Comparison of ENCODE assay signal across 25 mouse cellular contexts in genomic region chr8:63574500-63574899, GRCm38 (mm10).
DNase-seq lines count a peak whose midpoint lies in the region; ATAC-seq and TF ChIP-seq lines count a peak whose summit lies in the region.
"Had no signal": no experiment of that assay in that cellular context is flagged by ENCODE, and none has a peak within 500 bp of the region (broad histone marks: within the 10 kb centered on the region; RNA-seq: fewer than 3 reads in every experiment).

No protein-coding gene starts in this region.

- WGBS in hindbrain, postnatal 0 days: 67% methylated on average over 3 of the region's 3 CpGs
- WGBS in hindbrain, embryonic 14.5 days: 72% methylated on average over 3 of the region's 3 CpGs
- WGBS in midbrain, postnatal 0 days: 63% methylated on average over 3 of the region's 3 CpGs
- WGBS in midbrain, embryonic 13.5 days: 76% methylated on average over 3 of the region's 3 CpGs
- 40% methylated on average over 3 of the region's 3 CpGs for WGBS in neural tube, embryonic 15.5 days

- no peak overlapping the region for H3K4me2 ChIP-seq in hindbrain, postnatal 0 days (ENCODE audit: low read depth, low read length)
- H3K4me2 ChIP-seq in hindbrain, embryonic 14.5 days (replicated peaks): no peak overlapping the region
- no peak overlapping the region for H3K4me2 ChIP-seq in midbrain, postnatal 0 days (ENCODE audit: low read depth, low read length, poor library complexity, severe bottlenecking)
- H3K4me2 ChIP-seq in midbrain, embryonic 13.5 days (replicated peaks): no peak overlapping the region
- H3K4me2 ChIP-seq in neural tube, embryonic 15.5 days: no peak overlapping the region
- H3K4me2 ChIP-seq: embryonic facial prominence, embryonic 13.5 days; embryonic facial prominence, embryonic 15.5 days; forebrain, embryonic 12.5 days had no signal

- H3K4me1 ChIP-seq in hindbrain, postnatal 0 days (ENCODE audit: insufficient read depth, low read length): no peaks in the 10 kb centered on the region
- no peaks in the 10 kb centered on the region for H3K4me1 ChIP-seq in hindbrain, embryonic 14.5 days (replicated peaks; ENCODE audit: control insufficient read depth, insufficient read depth, low read length)
- H3K4me1 ChIP-seq in midbrain, postnatal 0 days (ENCODE audit: insufficient read depth, low read length): no peaks in the 10 kb centered on the region
- no peaks in the 10 kb centered on the region for H3K4me1 ChIP-seq in midbrain, embryonic 13.5 days (replicated peaks)
- H3K4me1 ChIP-seq in neural tube, embryonic 15.5 days: no peaks in the 10 kb centered on the region
- H3K4me1 ChIP-seq: embryonic facial prominence, embryonic 13.5 days; embryonic facial prominence, embryonic 15.5 days; forebrain, embryonic 10.5 days; forebrain, embryonic 12.5 days had no signal

- no peak for TF ChIP-seq CTCF in hindbrain, postnatal 0 days (IDR thresholded peaks at IDR 0.05; ENCODE audit: low read depth)
- TF ChIP-seq CTCF in midbrain, postnatal 0 days (IDR thresholded peaks at IDR 0.05): no peak

- H3K36me3 ChIP-seq in hindbrain, postnatal 0 days (ENCODE audit: insufficient read depth, low read length): no peaks in the 10 kb centered on the region
- H3K36me3 ChIP-seq in hindbrain, embryonic 14.5 days (replicated peaks; ENCODE audit: control insufficient read depth, insufficient read depth): no peaks in the 10 kb centered on the region
- no peaks in the 10 kb centered on the region for H3K36me3 ChIP-seq in midbrain, postnatal 0 days (ENCODE audit: insufficient read depth, low read length)
- H3K36me3 ChIP-seq in midbrain, embryonic 13.5 days: no peaks in the 10 kb centered on the region
- no peaks in the 10 kb centered on the region for H3K36me3 ChIP-seq in neural tube, embryonic 15.5 days
- H3K36me3 ChIP-seq: embryonic facial prominence, embryonic 13.5 days; embryonic facial prominence, embryonic 15.5 days; forebrain, embryonic 10.5 days; forebrain, embryonic 12.5 days had no signal

- H3K27me3 ChIP-seq in hindbrain, postnatal 0 days (ENCODE audit: insufficient read depth, low read length): no peaks in the 10 kb centered on the region
- H3K27me3 ChIP-seq in hindbrain, embryonic 14.5 days (ENCODE audit: control insufficient read depth, insufficient read depth, low read length): no peaks in the 10 kb centered on the region
- no peaks in the 10 kb centered on the region for H3K27me3 ChIP-seq in midbrain, postnatal 0 days (ENCODE audit: insufficient read depth, low read length)
- no peaks in the 10 kb centered on the region for H3K27me3 ChIP-seq in midbrain, embryonic 13.5 days
- no peaks in the 10 kb centered on the region for H3K27me3 ChIP-seq in neural tube, embryonic 15.5 days (replicated peaks)
- H3K27me3 ChIP-seq: embryonic facial prominence, embryonic 13.5 days; embryonic facial prominence, embryonic 15.5 days; forebrain, embryonic 12.5 days had no signal

- no peak overlapping the region for H3K9ac ChIP-seq in hindbrain, postnatal 0 days (replicated peaks; ENCODE audit: low read length)
- H3K9ac ChIP-seq in hindbrain, embryonic 14.5 days: no peak overlapping the region
- H3K9ac ChIP-seq in midbrain, postnatal 0 days (replicated peaks; ENCODE audit: low read length, poor library complexity, severe bottlenecking): no peak overlapping the region
- H3K9ac ChIP-seq in midbrain, embryonic 13.5 days (replicated peaks): no peak overlapping the region
- H3K9ac ChIP-seq in neural tube, embryonic 15.5 days (replicated peaks): no peak overlapping the region
- H3K9ac ChIP-seq: embryonic facial prominence, embryonic 13.5 days; embryonic facial prominence, embryonic 15.5 days; forebrain, embryonic 12.5 days had no signal

- H3K4me3 ChIP-seq in hindbrain, postnatal 0 days (ENCODE audit: low read length): no peak overlapping the region
- H3K4me3 ChIP-seq in hindbrain, embryonic 14.5 days (replicated peaks; ENCODE audit: low read length): no peak overlapping the region
- no peak overlapping the region for H3K4me3 ChIP-seq in midbrain, postnatal 0 days (ENCODE audit: low read depth, low read length)
- H3K4me3 ChIP-seq in midbrain, embryonic 13.5 days (replicated peaks): no peak overlapping the region
- H3K4me3 ChIP-seq in neural tube, embryonic 15.5 days (replicated peaks): no peak overlapping the region
- H3K4me3 ChIP-seq: embryonic facial prominence, embryonic 13.5 days; embryonic facial prominence, embryonic 15.5 days; erythroblast, embryonic 14.5 days; forebrain, embryonic 10.5 days; forebrain, embryonic 12.5 days had no signal

- H3K9me3 ChIP-seq in hindbrain, postnatal 0 days (ENCODE audit: low read length): no peaks in the 10 kb centered on the region
- no peaks in the 10 kb centered on the region for H3K9me3 ChIP-seq in hindbrain, embryonic 14.5 days (ENCODE audit: control insufficient read depth, low read length)
- no peaks in the 10 kb centered on the region for H3K9me3 ChIP-seq in midbrain, postnatal 0 days (ENCODE audit: low read length)
- no peaks in the 10 kb centered on the region for H3K9me3 ChIP-seq in midbrain, embryonic 13.5 days
- H3K9me3 ChIP-seq in neural tube, embryonic 15.5 days (replicated peaks): no peaks in the 10 kb centered on the region
- H3K9me3 ChIP-seq: embryonic facial prominence, embryonic 13.5 days; embryonic facial prominence, embryonic 15.5 days; forebrain, embryonic 10.5 days; forebrain, embryonic 12.5 days had no signal

- DNase-seq in hindbrain, postnatal 0 days (ENCODE audit: low spot score): peak; percentile 7
- no peak for DNase-seq in hindbrain, embryonic 14.5 days (ENCODE audit: low spot score)
- DNase-seq in midbrain, postnatal 0 days (ENCODE audit: low spot score): peak; percentile 37
- DNase-seq in retina, postnatal 1 day: peak; percentile 36
- no peak for DNase-seq in retina, embryonic 14.5 days (ENCODE audit: low spot score)
- DNase-seq in adipocyte (ENCODE audit: low spot score): no peak
- DNase-seq: adrenal gland, adult 8-10 months; adrenal gland, postnatal 14 days; adrenal gland, postnatal 36 days; cerebellum, adult 11 months; cerebellum, adult 18-20 months; cerebellum, adult 8-10 months; cerebellum, adult 9-11 months; cerebellum, postnatal 14 days; cerebellum, postnatal 36 days; embryo, embryonic 11 days had no signal

- H3K27ac ChIP-seq in hindbrain, postnatal 0 days: no peak overlapping the region
- no peak overlapping the region for H3K27ac ChIP-seq in hindbrain, embryonic 14.5 days
- no peak overlapping the region for H3K27ac ChIP-seq in midbrain, postnatal 0 days (ENCODE audit: low read depth, low read length)
- no peak overlapping the region for H3K27ac ChIP-seq in midbrain, embryonic 13.5 days
- no peak overlapping the region for H3K27ac ChIP-seq in neural tube, embryonic 15.5 days (replicated peaks)
- H3K27ac ChIP-seq: embryonic facial prominence, embryonic 13.5 days; embryonic facial prominence, embryonic 15.5 days; forebrain, embryonic 10.5 days; forebrain, embryonic 12.5 days had no signal

- no peak for ATAC-seq in hindbrain, postnatal 0 days
- no peak for ATAC-seq in hindbrain, embryonic 14.5 days (ENCODE audit: low FRiP score)
- ATAC-seq in midbrain, postnatal 0 days (ENCODE audit: low FRiP score): no peak
- no peak for ATAC-seq in midbrain, embryonic 13.5 days
- 0 out of 2 replicates have a peak, but pooled peaks have one; percentile 53 for ATAC-seq in neural tube, embryonic 15.5 days (ENCODE audit: low FRiP score)
- ATAC-seq: forebrain, embryonic 14.5 days; forebrain, embryonic 16.5 days had no signal

Comparison
In these comparisons a context has a peak if more than half of its experiments do, and no peak if none do; other contexts are left out.
1. DNase-seq: peak in hindbrain, postnatal 0 days (single experiment), midbrain, postnatal 0 days (single experiment) and retina, postnatal 1 day (single experiment); none in hindbrain, embryonic 14.5 days (single experiment), retina, embryonic 14.5 days (single experiment) and adipocyte (single experiment).